Mouse (Mus musculus): ENCODE measurements at regions not wholly inside any gene's neighbourhood (a gene's known extent, or its start where the extent isn't known, plus 50 kb on each side); places are given as distances from the start of the nearest gene placed in this dataset.

DNA sequence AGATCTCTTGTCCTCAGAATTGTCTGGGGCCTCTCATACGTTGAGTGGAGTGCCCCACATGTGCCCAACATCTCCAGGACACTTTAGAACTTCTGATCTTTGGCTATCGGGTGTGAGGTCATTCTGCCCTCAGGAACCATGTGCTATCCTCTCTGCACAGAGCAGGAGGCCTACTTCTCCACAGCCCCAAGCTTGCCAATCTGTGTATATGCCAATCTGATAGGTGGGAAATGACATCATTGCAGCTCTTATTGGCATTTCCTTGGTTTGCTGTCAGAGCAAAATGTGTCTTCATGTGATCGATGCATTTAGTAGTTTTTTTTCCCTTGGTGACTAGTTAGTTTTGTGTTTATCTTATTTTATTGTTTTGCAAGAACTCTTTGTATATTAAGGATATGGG is 108.8 kb upstream of the Ptpn1 start:
- no peak for DNase-seq (ENCODE audit: low spot score in 2 of 2)

DNA sequence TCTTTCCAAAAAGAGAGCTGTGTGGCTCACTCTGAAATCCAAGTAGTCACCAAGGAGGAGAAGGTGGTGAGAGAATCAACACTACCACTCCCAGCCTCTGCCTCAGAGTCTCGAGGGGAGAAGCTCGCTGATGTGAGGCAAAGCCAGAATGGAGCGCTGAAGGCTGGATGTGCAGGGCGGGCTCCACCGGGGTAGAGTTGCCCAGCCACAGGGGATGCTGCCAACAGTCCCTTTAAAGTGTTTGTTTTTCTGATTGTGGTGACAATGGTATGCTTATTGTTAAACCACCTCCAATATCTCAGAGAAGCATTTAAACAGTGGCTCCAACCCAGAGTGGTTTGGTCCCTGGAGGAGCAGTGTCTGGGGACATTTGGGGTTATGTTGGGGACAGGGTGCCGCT is 110.7 kb upstream of the Ptpn1 start:
- DNase-seq (ENCODE audit: low spot score in 2 of 2): no peak

DNA sequence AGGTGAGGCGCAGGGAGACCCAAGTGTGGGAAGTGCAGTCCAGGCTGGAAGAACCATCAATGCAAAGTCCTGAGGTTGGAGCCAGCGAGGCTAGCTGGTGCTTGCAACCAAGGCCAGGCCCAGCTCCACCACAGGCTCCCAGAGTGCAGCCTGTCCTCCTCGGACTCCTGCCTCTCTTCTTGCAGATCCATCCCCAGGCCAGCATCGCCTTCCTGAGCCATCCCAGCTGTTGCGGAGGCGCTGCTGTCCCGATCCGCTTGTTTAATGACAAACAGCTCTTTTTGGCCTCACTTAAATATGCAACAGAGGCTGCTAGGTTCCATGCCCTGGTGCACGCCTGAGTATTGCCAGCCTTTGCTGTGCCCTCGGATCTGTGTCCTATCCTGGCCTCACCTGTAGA is 113.1 kb upstream of the Ptpn1 start:
- no peak for DNase-seq (ENCODE audit: low spot score in 2 of 2)

- no peak for DNase-seq (ENCODE audit: low spot score in 2 of 2)
These were observed 114.8 kb upstream of the Ptpn1 start for GRCm38 (mm10) chr2:167817030-167817429.

DNA sequence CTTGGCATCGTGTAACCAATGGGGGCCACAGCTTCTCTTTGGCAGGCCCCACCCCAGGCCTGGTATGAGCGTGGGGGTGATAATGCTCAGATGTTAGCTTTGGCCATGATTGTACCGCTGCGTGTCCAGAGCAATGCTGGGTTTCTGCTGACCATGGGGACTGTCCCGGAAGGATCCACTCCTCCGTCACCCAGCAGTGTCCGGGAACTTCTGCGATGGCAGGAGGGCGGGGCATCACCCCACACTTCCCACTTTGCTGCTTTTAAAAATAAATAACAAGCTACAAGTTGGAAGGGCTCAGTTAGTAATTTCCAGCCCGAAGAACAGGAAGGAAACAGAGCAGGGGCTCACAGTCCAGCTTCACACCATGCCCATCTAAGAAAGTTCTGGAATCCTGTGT is 116.7 kb upstream of the Ptpn1 start:
- DNase-seq (ENCODE audit: low spot score in 2 of 2): no peak

- DNase-seq (ENCODE audit: low spot score in 2 of 2): no peak
These were observed 119.6 kb upstream of the Tmem189 start for GRCm38 (mm10) chr2:167809256-167809655.

GRCm38 (mm10) chr2:167805629-167806304 is 116.1 kb upstream of the Tmem189 start:
- no peak for DNase-seq (ENCODE audit: low spot score in 2 of 2)

DNA sequence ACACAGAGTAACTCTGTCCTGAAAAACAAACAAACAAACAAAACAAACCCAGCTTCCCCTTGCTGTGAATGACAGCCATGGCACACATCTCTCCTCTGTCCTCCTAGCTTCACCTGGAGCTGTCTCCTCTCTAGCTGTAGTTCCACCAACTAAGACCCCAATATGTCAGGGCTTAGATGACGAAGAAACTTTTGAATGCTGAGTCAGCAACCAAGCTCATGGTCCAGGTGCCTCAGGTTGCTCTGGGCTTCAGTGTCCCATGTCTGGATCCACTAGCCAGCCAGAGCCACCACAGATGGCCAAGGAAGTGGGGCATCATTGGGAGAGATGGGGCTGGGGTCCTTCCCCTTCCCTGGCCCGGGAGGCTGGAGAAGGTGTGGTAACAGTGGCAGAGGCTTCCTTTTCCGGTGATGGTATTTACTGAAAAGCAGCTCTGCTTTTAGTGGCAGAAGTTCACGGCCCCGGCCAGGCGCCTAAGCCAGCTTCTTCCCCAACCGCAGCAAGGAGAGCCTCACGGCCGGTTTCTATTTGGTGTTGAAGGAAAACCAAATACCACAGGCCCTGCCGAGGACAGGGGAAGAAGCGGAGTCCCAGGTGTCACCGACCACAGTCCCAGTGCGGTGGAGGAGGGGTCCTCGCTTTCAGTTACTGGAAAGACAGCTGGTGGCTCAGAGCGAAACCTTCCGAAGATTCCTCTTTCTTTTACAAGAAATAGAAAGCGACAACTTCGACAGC is 115.0 kb upstream of the Tmem189 start:
- peak; percentile 50 to 60 for DNase-seq (ENCODE audit: low spot score in 2 of 2)

- DNase-seq (ENCODE audit: low spot score in 2 of 2): no peak
These were observed 112.9 kb upstream of the Tmem189 start for GRCm38 (mm10) chr2:167802494-167802893.

- no peak for DNase-seq (ENCODE audit: low spot score in 2 of 2)
These were observed 111.8 kb upstream of the Tmem189 start for GRCm38 (mm10) chr2:167801389-167801788.

DNA sequence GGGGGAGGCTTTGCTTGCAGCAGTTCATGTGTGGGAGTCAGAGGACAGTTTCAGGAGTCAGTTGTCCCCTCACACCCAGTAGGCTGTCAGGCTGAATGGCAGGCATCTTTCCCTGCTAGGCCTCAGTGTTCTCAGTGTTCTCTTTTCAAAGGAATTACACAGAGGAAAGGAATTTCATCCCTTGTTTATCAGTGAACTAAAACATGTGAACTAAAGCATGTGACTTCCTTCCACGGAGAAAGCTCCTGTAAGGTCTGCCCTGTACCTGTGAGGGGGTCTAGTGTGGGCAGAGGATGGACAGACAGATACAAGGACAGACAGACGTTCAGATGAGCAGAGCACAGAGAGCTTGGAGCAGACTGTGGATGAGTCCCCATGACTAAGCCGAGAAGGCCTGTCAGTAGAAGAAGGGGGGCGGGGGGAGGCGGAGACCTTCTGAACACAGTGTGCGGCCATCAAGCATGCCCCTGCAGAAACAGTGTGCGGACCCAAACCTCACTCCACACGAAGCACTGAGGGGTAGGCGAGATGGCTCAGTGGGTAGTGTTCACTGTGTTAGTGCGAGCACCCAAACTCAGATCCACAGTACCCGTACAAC is 111.1 kb upstream of the Tmem189 start:
- DNase-seq (ENCODE audit: low spot score in 2 of 2): no peak

GRCm38 (mm10) chr2:167799629-167800387 is 110.2 kb upstream of the Tmem189 start:
- no peak for DNase-seq (ENCODE audit: low spot score in 2 of 2)

DNA sequence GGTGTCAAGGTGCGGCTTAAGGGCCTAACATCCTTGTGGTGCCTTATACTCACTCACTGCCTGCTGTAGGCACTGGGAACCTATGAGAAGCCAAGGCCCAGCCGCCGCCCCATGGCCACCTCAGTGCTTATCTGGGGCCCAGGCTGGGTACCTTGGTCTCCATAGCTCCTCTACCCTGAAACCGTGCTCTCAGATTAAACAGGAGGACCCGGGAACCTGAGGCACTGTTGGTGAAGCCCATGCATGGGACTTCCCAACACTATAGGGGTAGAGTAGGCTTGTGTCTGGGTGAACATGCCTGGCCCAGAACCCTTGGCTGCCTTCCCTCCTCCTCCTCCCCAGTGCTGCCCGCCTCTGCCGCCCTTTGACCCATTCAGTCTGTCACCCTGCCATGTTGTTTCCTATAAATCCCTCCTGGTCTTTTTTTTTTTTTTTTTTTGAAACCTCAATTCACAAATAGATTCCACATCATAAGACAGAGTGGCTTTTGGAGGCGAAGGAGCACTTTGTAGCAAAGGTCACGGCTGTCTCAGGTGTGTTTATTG is 109.4 kb upstream of the Tmem189 start:
- DNase-seq (ENCODE audit: low spot score in 2 of 2): no peak

GRCm38 (mm10) chr2:167798076-167798782 is 108.6 kb upstream of the Tmem189 start:
- DNase-seq (ENCODE audit: low spot score in 2 of 2): no peak

DNA sequence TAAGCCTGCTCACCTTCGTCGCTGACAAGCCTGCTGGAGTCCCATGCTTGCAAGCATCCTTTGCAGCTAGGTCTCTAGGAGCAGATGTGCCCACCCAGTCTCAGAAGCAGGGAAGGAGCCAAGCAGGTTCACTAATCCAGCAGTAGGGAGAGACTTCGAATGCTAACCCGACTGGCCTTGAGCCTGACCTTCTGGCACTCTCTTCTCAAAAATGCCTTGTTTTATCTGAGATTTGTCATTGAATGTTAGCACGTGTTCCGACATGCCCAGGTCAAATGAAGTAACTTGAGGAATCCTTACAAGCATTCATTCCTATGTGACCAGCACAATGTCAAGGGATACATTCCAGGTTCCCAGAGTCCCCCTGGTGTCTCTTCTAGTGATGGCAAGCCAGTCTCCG is 105.9 kb upstream of the Tmem189 start:
- DNase-seq (ENCODE audit: low spot score in 2 of 2): no peak

DNA sequence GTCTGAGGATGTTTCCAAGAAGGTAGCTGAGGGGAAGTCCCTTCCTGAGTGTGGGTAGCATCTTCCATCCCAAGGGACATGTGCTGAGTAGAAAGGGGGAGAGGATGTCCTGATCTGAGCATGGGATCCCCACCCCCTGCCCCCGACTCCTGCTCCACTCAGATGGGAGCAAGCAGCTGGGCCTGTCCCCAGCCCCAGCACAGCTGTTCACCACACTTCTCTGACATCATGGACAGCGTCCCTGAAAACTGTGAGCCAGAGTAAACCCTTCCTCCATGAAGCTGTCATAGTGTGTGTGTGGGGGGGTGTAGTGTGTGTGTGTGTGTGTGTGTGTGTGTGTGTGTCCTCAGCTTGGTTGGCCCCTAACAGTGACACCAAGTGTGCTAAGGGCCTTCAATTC is 104.3 kb upstream of the Tmem189 start:
- DNase-seq (ENCODE audit: low spot score in 2 of 2): no peak

GRCm38 (mm10) chr2:167792753-167793152 is 103.1 kb upstream of the Tmem189 start:
- no peak for DNase-seq (ENCODE audit: low spot score in 2 of 2)

- DNase-seq (ENCODE audit: low spot score in 2 of 2): no peak
These were observed 102.7 kb upstream of the Tmem189 start for GRCm38 (mm10) chr2:167792330-167792729.

DNA sequence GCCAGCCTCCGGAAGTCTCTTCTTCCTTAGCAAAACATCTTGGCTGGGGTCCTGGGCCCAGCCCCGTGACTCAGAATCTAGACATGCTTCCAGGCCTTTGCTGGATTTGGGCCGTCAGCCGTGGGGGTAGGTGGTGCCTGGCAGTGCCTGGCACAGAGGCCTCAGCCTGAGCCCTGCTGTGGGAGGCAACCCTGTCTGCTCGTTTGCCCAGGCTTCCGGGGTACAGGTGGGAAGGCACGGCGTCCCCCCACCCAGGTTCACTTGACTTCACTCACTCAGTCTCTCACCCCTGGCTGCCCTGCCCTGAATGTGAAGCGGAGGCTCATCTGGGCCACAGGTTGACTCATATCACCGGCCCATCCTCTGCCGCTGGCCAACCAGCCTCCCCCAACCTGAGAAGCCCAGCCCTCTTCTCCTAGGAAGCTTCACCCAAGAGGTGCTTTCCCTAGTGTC is 99.9 kb upstream of the Tmem189 start:
- DNase-seq (ENCODE audit: low spot score in 2 of 2): no peak

DNA sequence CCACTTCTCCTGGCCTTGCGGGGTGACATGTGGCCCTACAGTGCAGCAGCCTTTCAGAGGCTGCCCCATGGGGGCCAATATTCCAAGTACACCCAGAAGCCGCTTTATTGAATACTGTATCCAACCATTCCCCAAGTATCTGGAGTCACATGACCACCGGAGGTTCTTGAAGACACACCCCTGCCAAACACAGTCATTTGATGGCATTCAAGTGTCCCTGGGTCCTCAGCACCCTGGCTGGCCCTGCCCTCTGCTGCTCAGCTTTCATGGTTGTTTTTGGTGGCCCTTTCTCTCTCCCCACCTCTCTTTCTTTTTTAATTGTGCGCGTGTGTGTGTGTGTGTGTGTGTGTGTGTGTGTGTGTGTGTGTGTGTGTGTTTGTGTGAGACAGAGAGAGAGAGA is 97.3 kb upstream of the Tmem189 start:
- no peak for DNase-seq (ENCODE audit: low spot score in 2 of 2)

DNA sequence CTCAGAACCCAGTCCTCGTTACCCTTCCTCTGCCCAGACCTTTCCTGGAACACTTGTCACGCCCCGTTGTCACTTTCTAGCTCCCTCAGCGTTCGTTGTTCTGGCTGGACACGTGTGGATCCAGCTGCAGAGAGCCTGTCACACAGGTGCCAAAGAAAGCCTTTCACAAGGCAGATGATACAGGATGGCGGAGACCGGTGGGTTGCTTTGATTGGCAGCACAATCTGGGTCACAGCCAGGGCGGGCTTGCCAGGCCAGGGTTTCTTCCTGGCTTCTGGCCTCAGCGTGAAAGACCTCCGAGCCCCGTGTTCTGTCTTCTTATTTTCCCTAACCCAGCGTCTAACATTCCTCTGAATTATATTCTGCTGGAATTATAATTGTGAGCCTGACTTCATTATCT is 94.7 kb upstream of the Tmem189 start:
- DNase-seq (ENCODE audit: low spot score in 2 of 2): peak in 1 of 2 experiments; percentile 17

Data from thymus, postnatal 10 days (tissue).